Mouse (Mus musculus) G1E (cell line): ENCODE measurements around the gene Slc22a23.

Source experiments
- CTCF ChIP-seq: IDR thresholded peaks from 2 replicates; pipeline ENCODE4 v1.5.1; 2012; ENCODE audit warnings: low read depth, low read length, inconsistent platforms, mixed read lengths
- GATA1 ChIP-seq: IDR thresholded peaks from 2 replicates; pipeline ENCODE4 v1.6.1; 2012; ENCODE audit warnings: borderline replicate concordance, low read length, inconsistent platforms, mixed read lengths
- TAL1 ChIP-seq: conservative IDR thresholded peaks from 2 replicates; pipeline ENCODE4 v1.6.1; 2012; ENCODE audit warnings: low read depth, low read length, inconsistent platforms, mixed read lengths

- TF ChIP-seq CTCF (no peak), TAL1 (no peak), GATA1 (no peak)
Measured at GRCm38 (mm10) chr13:34266067-34266466, 78.9 kb downstream of the Slc22a23 start.
